Mouse (Mus musculus) thymus, adult 2 months (tissue): Measurements from ENCODE around the gene Palm2.

Source experiments
- CTCF ChIP-seq: fragments of 200-500 bp; IDR thresholded peaks from 2 replicates; pipeline ENCODE4 v1.5.1; 2012; ENCODE audit warnings: mild to moderate bottlenecking, control low read depth, low read length, moderate library complexity, borderline replicate concordance; ENCODE audit not compliant: control insufficient read depth, poor library complexity, insufficient read depth; ENCODE audit errors: extremely low read depth
- POLR2A ChIP-seq: fragments of 200-500 bp; IDR thresholded peaks from 2 replicates; pipeline ENCODE4 v1.6.1; 2012; ENCODE audit warnings: mild to moderate bottlenecking, low read length, control low read depth, moderate library complexity; ENCODE audit not compliant: control insufficient read depth, poor library complexity, insufficient read depth; ENCODE audit errors: extremely low read depth

DNA sequence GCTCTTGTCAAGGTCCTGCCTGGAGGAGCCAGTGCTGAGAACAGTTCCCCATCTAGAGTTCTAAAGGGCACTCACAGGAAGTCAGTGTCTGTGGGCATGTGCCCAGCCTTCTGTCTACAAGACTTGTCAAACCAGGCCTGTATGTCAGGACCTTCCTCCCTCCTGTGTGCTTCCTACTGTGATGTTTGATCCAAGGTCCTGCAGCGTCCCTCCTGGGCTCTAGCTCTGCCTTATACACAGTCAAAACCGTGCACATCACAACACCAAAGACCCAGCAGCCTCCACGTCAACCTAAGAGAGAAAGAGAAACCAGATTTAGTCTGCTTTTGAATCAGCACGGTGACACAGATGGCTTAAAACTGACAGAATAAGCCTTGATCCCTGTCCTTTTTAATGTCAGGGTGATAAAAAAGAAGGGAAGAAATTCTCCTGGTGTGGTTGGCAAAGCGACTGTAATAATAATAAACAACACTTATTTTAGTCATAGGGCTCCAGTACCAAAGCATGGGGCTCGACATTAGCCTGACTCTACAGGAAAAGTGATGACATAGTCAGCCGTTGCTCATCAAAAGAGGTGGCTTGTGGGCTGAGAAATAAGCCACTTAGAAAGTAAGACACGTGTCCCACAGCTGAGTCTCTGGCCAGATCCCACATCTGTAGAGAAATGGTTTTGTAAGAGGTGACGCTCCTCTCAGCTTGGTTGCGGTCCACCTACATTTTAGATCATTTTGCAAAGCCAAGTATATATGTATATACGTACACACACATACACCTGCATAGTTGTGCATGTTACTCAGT lies 297.0 kb downstream of the Palm2 start:
- TF ChIP-seq CTCF (no peak), POLR2A (no peak)
